Mouse (Mus musculus) cerebellum, adult 11 months (tissue): ENCODE results near the gene Atn1.
"Not testable (repeated sequence)": the region's sequence is repeated elsewhere in the genome, so short reads cannot be mapped to it uniquely, and the experiment has no call there.

Source experiments
- DNase-seq: peaks from one replicate; pipeline ENCODE4 v3.0.0; 2022

The Atn1 gene

DNA sequence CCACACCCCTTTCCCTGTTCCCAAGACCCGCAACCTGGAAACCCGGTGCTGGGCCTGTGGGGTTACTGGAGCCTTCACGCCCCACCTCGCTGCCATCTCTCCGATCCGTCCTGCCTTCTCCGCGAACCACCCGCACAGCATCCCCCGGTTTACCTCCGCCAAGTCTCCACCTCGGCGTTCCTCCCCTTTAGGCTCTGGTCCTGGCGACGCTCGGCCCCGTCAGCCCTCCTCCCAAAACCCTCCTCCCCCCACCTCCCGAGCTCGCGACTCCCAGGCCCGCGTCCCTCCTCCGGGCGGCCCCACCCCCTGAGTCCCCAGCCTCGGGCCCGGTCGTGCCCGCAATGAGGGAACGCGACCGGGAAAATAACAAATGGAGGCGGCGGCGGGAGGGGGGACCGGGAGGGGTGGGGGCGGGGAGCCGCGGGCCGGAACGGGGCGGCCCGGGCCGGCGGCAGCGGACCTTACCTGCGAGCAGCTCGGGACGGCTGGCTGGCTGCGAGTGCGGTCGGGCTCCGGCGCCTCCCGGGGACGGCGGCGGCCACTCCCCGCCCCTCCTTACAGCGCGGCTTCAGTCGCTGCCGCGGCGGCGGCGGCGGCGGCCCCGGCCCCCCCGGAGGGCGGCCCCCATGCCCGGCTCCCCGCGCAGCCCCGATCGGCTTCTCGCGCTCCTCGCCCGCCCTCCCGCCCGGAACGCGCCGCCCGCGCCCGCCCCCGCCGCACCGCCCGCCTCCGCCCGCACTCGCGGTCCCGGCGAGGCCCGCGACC lies at the start of gene Atn1, which contains the start of gene Gm45234:
Gene Atn1 (minus strand): TSS at position 694 of the 765 bp plus-strand sequence.
Gene Gm45234 (minus strand): TSS at position 191 of the 765 bp plus-strand sequence.
- DNase-seq = peak; percentile 66

DNA sequence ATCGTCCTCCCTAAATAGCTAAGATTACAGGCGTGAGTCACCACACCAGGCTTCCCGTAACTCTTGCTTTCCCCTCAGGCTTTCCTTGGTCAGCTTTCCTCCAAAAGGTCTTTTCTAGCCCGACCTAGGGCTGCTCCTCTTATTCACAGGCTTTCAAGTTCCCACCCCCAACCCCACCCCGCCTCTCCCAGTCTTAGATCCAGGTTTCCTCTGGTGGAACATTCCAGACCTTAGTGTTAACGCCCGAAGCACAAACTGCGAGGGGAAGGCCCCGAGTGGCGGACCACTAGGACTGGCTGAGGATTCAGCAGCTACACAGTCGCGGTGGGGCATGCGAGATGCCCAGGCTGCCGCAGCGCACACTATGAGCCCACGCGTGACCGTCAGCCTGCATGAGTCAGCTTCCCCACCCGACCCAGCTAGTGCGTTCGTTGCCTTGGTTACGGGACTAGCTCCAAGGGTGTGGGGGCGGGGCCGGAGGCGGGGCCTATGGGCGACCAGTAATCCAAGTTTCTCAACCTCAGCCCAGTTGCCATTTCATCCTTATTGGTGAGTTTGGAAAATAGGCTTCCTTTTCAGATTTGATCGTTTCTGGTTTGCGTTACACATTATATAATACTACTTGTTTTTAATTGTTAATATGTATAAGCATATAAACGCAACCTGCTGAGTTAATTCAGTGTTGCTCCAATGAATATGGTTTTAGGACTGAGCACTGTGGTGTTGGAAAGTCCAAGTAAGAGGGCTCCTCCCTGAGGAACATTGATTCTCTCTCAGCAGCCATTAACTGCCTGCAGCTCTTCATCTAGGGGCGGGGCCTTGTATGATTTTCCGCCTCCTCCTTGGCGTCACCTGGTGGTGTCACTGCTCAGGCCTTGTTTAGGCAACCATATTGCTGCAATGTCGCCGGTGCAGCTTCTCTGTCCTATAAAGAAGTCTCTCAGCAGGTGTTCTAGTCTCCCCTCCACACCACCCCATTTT lies 49.3 kb upstream of the Atn1 start:
- peak; percentile 89 for DNase-seq

DNA sequence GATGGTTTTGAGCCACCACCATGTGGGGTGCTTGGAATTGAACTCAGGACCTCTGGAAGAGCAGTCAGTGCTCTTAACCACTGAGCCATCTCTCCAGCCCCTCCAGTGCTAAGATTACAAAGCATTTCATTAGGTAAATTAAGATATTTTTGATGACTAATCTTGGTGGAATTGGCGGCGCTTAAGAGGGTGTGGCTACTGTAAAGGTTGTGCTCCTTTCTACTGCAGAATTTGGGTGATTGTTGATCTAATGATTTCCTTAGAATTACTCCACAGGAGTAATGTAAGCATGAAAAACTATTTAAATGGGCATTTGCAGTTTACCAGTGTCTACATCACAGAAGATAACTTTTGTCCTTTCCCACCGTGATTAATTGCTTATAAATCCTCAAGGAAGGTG lies 48.0 kb upstream of the Atn1 start:
- no peak for DNase-seq

DNA sequence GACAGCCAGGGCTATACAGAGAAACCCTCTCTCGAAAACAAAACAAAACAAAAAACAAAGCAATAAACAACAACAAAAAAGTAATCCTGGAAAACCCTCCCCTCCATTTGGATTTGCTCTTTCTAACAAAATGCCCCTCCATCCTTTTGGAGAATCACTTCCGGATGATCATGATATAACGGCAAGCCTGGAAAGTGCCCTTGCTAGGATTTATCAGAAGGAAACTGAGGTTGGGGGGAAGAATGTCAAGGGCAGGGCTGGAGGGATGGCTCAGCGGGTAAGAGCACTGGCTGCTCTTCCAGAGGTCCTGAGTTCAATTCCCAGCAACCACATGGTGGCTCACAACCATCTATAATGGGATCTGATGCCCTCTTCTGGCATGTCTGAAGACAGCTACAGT lies 47.4 kb upstream of the Atn1 start:
- DNase-seq = not testable (repeated sequence)

DNA sequence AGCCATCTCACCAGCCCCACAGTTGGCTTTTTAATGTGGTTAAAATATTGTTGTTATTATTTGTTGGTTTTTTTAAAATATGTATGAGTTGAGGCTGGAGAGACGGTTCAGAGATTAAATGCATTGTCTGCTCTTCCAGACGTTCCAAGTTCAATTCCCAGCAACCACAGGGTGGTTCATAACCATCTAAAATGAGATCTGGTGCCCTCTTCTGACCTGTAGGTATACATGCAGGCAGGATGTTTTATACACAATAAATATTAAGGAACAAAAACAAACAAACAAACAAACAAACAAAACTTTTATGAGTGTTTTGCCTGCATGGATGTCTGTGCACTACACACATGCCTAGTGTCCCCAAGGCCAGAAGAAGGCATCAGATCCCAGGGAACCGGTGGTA lies 46.7 kb upstream of the Atn1 start:
- DNase-seq = no peak

DNA sequence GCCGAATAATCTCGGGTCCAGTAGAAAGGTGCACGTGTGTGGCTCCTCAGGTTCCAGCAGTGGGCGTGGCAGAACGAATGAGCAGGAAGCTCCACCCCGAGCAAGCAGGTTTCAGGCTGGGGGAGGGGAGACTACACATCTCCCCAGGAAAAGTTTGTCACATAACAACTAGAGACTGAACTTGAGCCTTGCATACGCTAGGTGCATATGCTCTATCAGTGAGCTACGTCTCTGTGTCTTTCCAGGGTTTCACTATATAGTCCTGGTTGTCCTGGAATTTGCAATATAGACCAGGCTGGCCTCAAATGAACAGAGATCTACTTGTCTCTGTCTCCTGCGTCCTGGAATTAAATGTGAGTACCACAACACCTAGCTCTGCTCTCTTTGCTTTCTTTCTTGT lies 46.1 kb upstream of the Atn1 start:
- DNase-seq = not testable (repeated sequence)

DNA sequence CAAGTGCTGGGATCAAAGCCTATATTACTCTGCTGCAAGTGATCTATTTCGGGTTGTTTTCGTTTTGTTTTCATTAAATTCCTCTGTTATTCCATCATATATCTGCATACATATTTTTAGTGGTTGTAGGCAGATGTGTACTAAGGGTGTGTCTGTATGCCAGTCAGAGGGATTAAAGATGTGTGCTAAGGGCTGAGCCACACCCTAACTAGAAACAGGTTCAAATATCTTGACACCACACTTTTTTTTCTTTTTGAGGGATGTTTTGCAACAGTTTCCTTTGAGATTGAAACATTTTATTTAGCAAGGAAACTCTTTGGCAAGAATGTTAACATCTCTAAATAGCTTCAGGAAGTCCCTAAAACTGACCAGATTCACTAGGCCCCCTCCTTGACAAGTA lies 39.9 kb upstream of the Atn1 start:
- no peak for DNase-seq

DNA sequence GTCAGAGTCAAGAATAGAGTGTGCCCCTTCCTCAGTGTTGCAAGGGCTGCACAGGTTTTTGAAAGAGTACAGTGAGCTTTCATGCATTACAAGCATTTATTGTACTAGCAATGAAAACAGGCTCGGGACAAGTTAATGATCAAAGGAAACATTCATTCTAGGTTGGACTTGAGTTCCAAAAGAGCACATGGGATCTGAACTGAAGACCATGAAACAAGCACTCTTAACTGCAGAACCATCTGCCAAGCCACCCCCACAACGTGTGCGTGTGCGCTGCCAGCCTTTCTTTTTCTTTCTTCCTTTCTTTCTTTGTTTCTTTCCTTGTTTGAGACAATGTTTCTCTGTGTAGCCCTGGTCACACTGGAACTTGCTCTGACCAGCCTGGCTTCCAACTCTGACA lies 39.5 kb upstream of the Atn1 start:
- no peak for DNase-seq

DNA sequence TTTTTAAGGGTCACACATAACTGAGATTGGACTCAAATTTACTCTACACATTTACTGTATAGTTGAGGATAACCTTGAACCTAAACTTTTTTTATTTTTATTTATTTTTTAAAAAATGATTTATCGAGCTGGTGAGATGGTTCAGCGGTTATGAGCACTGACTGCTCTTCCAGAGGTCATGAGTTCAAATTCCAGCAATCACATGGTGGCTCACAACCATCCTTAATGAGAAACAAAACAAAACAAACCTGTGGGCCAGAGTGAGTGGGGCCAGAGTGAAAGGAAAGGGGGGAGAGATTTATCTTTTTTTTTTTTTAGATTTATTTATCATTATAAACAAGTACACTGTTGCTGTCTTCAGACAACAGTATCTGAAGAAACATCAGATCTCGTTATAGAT lies 35.6 kb upstream of the Atn1 start:
- DNase-seq = no peak

DNA sequence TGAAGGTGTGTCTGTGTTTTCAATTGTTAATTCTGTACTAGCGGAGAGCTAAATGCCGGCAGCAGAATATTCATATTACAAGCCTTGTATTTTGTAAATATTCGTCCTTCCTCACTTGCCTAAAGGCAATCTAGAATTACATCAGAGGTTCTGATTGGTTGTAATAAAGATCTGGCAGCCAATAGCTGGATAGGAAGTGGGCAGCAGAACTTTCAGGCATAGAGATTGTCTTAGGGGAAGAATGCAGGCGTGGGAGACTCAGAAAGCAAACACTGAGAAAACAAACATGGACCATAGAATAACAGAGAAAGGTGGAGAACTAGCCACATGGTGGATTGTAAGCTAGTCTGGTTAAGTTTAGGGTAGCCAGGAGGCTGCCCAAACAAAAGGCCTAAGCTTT lies 33.8 kb upstream of the Atn1 start:
- no peak for DNase-seq

DNA sequence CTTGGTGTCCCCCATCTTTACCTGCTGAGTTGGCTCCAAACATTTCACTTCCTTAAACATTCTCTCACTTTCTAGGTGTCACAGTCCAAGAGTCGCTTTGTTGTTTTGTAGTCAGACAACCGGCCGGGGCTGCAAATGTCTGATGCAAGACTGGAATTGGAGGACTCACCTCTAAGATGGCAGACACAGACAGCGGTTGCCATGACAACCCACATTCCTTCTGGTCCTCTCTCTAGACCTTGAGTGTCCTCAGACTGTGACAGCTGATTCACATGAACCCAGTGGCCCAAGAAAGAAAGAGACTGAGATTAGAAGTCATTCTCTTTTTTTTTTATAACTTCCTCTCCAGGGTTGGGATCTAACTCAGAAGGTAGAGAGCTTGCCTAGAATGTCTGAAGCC lies 33.2 kb upstream of the Atn1 start:
- peak; percentile 8 for DNase-seq

DNA sequence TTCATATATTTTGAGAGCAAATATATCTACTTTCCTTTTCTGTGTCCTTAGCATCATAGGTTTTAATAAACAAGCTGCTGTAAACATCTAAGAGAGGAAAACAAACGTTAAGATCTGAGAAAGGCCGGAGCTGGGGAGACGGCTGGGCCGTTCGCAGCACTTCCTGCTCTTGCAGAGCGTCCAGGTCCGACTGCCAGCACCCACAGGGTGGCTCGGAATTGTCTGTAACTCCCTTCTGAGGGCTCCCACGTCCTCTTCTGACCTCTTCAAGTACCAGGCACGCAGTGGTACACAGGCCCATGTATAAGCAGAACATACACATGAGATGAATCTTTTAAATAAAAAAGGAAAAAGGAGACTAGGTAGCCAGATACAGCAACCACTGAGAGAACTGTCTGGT lies 31.4 kb upstream of the Atn1 start:
- DNase-seq = peak; percentile 35

DNA sequence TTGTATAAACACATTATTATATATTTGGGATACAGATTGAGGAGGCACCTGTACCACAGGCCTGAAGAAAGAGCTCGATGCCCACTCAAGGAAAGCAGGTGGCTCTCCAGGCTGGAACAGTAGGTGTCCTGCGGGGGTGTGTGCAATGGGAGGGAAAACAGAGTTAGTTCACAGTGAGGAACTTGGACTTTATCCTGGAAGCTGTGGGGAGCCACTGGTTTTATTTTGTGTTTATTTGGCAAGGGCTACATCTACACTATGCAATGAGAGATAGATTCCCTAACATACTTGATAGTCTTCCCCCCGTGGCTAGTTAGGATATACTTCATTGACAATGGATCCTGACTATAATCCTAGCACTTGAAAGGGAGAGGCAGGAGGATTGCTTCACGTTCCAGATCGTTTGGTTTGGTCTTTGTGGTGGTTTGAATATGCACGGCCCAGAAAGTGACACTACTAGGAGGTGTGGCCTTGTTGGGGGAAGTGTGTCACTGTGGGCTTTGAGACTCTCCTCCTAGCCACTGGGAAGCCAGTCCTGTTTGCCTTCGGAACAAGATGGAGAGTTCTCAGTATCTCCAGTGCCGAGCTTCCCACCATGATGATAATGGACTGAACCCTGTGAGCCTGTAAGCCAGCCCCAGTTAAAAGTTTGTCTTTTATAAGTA lies 30.6 kb upstream of the Atn1 start:
- DNase-seq = peak; percentile 84

DNA sequence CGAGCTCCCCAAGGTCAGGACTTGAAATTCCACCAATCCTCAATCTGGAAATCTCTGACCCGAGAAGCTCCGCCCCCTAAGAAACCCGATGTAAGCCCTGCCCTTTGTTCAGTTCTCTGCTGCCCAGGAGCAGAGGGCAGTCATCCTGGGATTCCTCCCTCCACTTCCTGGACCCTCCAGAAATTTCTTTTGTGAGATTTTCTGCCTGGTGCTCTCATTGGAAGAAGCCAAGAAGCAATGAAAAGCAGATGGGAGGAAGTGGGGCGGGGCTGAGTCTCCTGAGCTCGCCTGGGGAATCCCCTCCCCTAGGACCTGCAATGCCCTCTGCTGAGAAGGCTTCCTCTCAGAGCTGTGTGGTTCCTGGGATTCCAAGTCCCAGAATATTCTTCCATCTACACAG lies 26.1 kb upstream of the Atn1 start:
- DNase-seq = no peak

DNA sequence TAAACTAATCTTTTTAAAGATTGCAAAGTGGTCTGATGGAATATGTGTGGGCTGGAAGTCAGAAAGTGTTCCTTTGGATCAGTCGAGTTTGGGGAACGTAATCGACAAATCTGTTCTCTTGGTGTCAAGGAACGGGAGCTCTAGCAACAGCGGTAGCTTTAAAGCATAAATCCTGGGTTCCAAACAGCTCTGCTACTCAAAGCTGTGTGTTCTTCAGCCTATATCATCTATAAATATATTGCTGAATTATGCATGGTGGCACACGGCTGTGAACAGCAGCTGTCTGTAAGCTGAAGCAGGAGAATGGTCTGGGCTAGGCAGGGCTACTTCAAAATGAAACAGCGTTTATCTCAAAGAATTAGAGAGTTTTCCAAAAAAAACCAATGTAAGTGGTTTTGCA lies 24.6 kb upstream of the Atn1 start:
- no peak for DNase-seq

DNA sequence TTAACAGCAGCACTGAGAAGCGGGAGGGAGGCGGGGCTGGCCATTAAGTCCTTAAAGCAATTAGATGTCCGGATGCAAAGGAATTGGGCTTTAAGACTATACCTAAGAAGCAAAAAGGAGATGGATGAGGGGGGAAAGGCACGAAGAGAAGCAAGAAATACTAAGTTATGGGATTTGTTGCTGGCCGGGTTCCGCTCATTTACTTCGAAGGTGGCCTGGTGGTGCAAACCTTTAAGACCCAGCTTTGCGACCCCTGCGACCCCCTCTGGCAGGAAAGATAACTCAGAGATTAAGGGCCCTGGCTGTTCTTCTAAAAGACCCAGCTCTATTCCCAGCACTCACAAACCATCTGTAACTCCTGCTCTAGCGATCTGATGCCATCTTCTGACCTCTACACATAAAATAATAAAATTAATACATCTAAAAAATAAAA lies 23.7 kb upstream of the Atn1 start:
- no peak for DNase-seq

DNA sequence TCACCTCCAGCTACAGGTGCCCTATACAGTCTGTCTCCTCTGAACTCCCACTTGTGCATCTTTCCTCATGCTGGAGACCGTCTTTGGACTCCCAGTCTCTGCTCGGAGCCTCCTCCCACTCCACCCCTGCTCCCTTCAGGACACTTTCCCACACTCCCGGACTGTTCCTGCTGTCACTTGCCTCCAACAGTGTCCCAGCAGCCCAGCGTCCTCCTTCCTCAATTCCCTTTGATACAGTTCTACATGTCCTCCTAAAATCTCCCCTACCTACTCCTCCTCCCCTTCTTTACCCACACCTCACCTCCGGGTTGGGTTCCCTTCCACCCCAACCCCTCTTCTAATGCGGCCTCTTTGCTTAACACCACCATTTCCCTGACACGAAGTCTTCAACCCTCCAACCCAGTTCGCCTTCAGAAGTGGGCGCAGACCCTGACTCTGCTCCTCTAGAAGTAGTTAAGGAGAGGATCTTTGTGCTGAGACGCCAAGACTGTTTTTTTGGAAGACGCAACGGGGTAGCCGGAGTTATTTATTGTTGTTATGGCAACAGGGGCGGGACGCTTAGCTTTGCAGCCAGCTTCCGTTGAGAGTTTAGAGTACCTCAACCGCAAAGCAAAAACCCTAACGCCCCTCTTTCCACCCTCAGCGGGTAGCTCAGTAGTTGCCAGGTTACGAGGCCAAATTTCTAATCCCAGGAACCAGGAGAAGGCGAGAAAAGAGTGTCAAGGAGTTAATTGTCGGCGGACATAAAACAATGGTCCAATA lies 23.1 kb upstream of the Atn1 start, which contains the start of gene Lrrc23:
Gene Lrrc23 (minus strand): TSS at position 506 of the 762 bp plus-strand sequence.
- peak; percentile 11 for DNase-seq

DNA sequence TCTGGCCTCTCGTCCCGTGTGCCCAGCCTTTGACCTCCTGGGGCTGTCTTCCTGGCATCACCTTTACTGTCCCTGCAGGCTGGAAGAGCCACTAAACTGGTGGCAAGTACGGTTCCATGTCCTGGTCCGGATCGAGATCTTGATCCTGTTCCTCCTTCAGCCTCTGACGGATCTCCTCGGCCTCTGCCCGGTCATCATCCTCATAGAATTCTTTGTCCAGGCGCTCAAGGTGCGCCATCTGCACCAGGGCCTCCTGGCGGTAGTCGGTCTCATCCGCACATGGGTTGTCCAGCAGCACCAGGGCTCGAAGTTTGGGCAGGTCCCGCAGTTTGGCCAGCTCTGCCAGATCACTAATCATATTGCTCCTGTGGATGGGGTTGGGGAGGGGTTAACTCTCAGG lies 14.2 kb upstream of the Atn1 start:
- peak; percentile 53 for DNase-seq

DNA sequence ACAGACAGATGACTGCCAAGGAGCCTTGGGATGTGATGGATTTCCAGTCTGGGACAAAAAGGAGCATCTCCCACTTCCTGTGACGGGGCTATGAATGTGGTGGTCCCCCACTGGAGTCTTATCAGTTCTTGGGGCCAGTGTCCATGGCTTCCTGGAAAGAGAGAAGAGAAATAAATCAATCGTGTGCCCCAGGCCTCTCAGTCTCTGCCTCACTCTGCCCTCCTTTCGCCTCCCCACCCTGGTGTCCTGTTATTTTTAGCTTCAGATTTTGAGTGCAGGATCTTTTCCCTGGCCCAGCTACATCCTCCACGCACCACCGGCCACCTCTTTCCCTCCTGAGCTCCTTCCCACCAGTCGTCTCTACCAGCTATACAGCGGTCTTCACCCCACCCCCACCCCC lies 13.7 kb upstream of the Atn1 start:
- DNase-seq = no peak

DNA sequence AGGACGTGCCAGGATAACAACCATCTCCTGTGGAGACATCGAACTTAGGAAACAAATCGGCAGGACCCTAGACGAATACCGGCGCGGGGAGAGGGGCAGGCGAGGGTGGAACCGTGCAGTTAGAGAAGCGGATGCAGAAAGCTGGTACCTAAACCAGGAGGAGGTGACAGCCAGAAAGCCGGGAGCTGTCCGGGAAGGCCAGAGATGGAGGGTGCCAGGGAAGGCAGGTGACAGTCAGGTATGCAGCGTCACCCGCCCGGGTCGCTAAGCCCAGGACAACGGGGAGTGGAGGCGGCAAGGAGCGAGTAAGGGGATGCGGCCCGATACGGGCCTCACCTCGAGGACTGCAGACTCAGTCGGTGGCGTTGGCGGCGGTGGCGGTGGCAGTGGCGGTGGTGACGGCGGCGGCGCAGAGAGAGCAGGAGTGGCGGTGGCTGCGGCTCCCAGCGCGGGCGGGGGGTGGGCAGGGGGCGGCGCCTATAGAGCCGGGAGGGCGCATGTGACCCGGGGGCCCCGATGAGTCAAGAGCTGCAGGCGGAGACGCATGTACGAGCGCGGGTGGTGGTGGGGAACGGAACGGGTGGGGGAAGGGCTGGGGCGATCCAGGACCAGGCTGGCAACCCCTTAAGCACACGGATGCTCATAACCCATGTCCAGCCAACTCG lies 12.9 kb upstream of the Atn1 start, which contains the start of gene Eno2:
Gene Eno2 (minus strand): TSS at position 573 of the 665 bp plus-strand sequence.
- peak; percentile 75 for DNase-seq

DNA sequence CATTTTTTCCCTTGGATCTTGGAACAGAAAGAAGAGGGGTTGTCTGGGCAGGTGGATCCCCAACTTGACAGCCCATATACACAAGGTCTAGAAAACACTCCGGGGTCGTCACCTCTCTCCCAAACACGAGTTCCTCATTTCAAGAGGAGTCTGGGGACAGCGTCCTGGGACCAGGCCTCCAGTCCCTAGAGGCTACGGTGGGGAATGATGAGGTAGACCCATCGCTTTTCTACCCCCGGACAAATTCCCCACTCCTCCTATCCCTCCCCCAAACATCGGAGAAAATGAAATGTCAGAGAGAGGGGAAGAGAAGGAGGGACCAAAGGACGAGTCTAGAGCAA lies 12.3 kb upstream of the Atn1 start:
- no peak for DNase-seq
